Mouse (Mus musculus): Measurements from ENCODE around the gene Pnldc1.

DNA sequence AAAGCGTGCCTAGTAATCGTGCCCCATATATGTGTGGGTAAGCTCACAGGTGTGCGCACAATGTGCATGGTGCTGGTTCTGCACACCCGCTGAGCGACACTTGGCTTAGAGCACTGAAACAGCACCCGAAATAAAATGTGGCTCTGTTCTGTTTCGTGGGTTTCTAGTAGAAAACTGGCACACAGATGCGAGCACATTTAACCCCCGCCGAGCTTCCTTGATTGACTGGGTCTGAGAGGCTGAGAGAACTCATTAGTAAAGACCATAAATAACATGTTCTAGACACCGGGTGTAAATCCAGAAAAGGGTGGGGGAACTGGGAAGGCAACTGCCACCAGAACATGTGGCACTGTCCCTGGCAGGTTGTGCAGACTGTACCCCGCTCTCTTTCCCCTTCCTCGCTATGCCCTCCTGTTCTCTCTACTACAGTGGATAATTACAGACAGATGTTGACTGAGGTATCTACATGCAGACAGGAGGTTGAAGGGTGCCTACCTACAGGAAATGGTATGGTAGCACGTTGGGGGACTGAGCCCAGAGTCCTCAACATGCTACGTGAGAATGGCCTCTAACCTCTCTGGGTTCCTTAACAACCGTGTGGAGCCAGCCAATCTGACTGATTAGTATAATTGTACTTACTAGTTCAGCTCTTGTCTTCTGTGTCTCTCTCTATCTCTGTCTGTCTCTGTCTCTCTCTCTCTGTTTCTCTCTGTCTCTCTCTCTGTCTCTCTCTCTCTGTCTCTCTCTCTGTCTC is 37.6 kb downstream of the Pnldc1 start:
- TF ChIP-seq CTCF (conservative IDR thresholded peaks at IDR 0.05; ENCODE audit: low read length) = no peak
- TF ChIP-seq POU5F1 (IDR thresholded peaks at IDR 0.05; ENCODE audit: borderline replicate concordance, low read length) = no peak

Data from E14TG2a.4 (cell line).